Mouse (Mus musculus) MEL (cell line): ENCODE data around the gene Wdr86. TPM values are rescaled to one million over a fixed set of nuclear protein-coding genes. Genes with fewer than 3 reads are reported as not detected.
A peak's percentile ranks its signal among the peaks of the same experiment; 100 is the strongest.
"Not testable (repeated sequence)": the region's sequence is repeated elsewhere in the genome, so short reads cannot be mapped to it uniquely, and the experiment has no call there.

ENCODE experiments used
- DNase-seq: peaks from one replicate; pipeline ENCODE4 v3.0.0; 2011; ENCODE audit warnings: low read depth, low spot score
- H3K27ac ChIP-seq: 2 replicates; pipeline ENCODE4 v1.5.1; 2012; ENCODE audit warnings: low read depth, mild to moderate bottlenecking, control low read depth, low read length, moderate library complexity; ENCODE audit not compliant: control insufficient read depth
- H3K27me3 ChIP-seq, 2 experiments: fragments of 150-350 bp in 1 of 2; sonication (generic) in 1 of 2; 2 replicates each; pipeline ENCODE4 v1.6.1; 2012; ENCODE audit warnings: low read length in 2 of 2, mild to moderate bottlenecking in 2 of 2, improper control_type of control experiment in 1 of 2, moderate library complexity in 1 of 2; ENCODE audit not compliant: insufficient read depth in 2 of 2, control insufficient read depth in 1 of 2
- H3K36me3 ChIP-seq, 2 experiments: 2 replicates each; pipeline ENCODE4 v1.6.1; 2012 to 2014; ENCODE audit warnings: low read length in 2 of 2, improper control_type of control experiment in 1 of 2, inconsistent platforms in 1 of 2, mild to moderate bottlenecking in 1 of 2; ENCODE audit not compliant: insufficient read depth in 2 of 2, control insufficient read depth in 1 of 2
- H3K4me1 ChIP-seq, 2 experiments: fragments of 150-350 bp in 1 of 2; sonication (generic) in 1 of 2; 2 replicates each; pipeline ENCODE4 v1.6.1; 2012; ENCODE audit warnings: low read length in 2 of 2, improper control_type of control experiment in 1 of 2, mild to moderate bottlenecking in 1 of 2; ENCODE audit not compliant: insufficient read depth in 2 of 2, control insufficient read depth in 1 of 2
- H3K4me3 ChIP-seq, 2 experiments: fragments of 150-350 bp in 1 of 2; sonication (generic) in 1 of 2; 2 replicates each; pipeline ENCODE4 v1.5.1; 2012; ENCODE audit warnings: low read depth in 2 of 2, low read length in 2 of 2, mild to moderate bottlenecking in 2 of 2, moderate library complexity in 2 of 2, control low read depth in 1 of 2, improper control_type of control experiment in 1 of 2; ENCODE audit not compliant: control insufficient read depth in 1 of 2, insufficient read depth in 1 of 2
- H3K79me2 ChIP-seq: 2 replicates; pipeline ENCODE4 v1.6.1; 2012; ENCODE audit warnings: mild to moderate bottlenecking, low read length, moderate library complexity; ENCODE audit not compliant: control insufficient read depth, poor library complexity, insufficient read depth
- H3K9ac ChIP-seq: 2 replicates; pipeline ENCODE4 v1.6.1; 2012; ENCODE audit warnings: low read depth, mild to moderate bottlenecking, control low read depth, low read length, moderate library complexity; ENCODE audit not compliant: control insufficient read depth, poor library complexity, severe bottlenecking
- H3K9me3 ChIP-seq: fragments of 150-350 bp; sonication (generic); replicated peaks from 2 replicates; pipeline ENCODE4 v1.6.1; 2012; ENCODE audit warnings: mild to moderate bottlenecking, low read length, improper control_type of control experiment, moderate library complexity; ENCODE audit not compliant: insufficient read depth
- CHD2 ChIP-seq: IDR thresholded peaks from 2 replicates; pipeline ENCODE4 v1.6.1; 2011; ENCODE audit warnings: low read length, improper control_type of control experiment
- CTCF ChIP-seq, 3 experiments: IDR thresholded peaks in 2 of 3; conservative IDR thresholded peaks in 1 of 3; 2 replicates each; pipeline ENCODE4 v1.5.1; 2011 to 2012; ENCODE audit warnings: low read length in 3 of 3, low read depth in 2 of 3, mild to moderate bottlenecking in 2 of 3, improper control_type of control experiment in 1 of 3, inconsistent platforms in 1 of 3, mixed read lengths in 1 of 3, moderate library complexity in 1 of 3; ENCODE audit not compliant: control insufficient read depth in 1 of 3, insufficient read depth in 1 of 3, poor library complexity in 1 of 3, severe bottlenecking in 1 of 3
- E2F4 ChIP-seq: IDR thresholded peaks from 2 replicates; pipeline ENCODE4 v1.6.1; 2011; ENCODE audit warnings: low read depth, low read length, improper control_type of control experiment, borderline replicate concordance
- ETS1 ChIP-seq: IDR thresholded peaks from 2 replicates; pipeline ENCODE4 v1.6.1; 2012; ENCODE audit warnings: low read depth, mild to moderate bottlenecking, inconsistent platforms, low read length, improper control_type of control experiment, moderate library complexity
- GATA1 ChIP-seq: IDR thresholded peaks from 2 replicates; pipeline ENCODE4 v1.6.1; 2011; ENCODE audit warnings: low read depth, low read length, improper control_type of control experiment
- JUND ChIP-seq: IDR thresholded peaks from 2 replicates; pipeline ENCODE4 v1.6.1; 2011; ENCODE audit warnings: low read depth, mild to moderate bottlenecking, improper control_type of control experiment, low read length
- KAT2A ChIP-seq: conservative IDR thresholded peaks from 2 replicates; pipeline ENCODE4 v1.6.1; 2012; ENCODE audit warnings: low read depth, low read length, improper control_type of control experiment, inconsistent platforms
- MAFK ChIP-seq: IDR thresholded peaks from 2 replicates; pipeline ENCODE4 v1.6.1; 2011; ENCODE audit warnings: low read depth, mild to moderate bottlenecking, low read length, improper control_type of control experiment, borderline replicate concordance
- MEF2A ChIP-seq: IDR thresholded peaks from 2 replicates; pipeline ENCODE4 v1.6.1; 2014; ENCODE audit warnings: low read depth, mild to moderate bottlenecking, inconsistent platforms, low read length, improper control_type of control experiment; ENCODE audit not compliant: poor library complexity, insufficient replicate concordance, severe bottlenecking; ENCODE audit errors: extremely low read depth
- MYC ChIP-seq: IDR thresholded peaks from 2 replicates; pipeline ENCODE4 v1.6.1; 2011; ENCODE audit warnings: low read depth, mild to moderate bottlenecking, low read length, improper control_type of control experiment, moderate library complexity
- NELFE ChIP-seq: IDR thresholded peaks from 2 replicates; pipeline ENCODE4 v1.6.1; 2011; ENCODE audit warnings: low read depth, low read length, improper control_type of control experiment
- NRF1 ChIP-seq: IDR thresholded peaks from 2 replicates; pipeline ENCODE4 v1.6.1; 2014; ENCODE audit warnings: low read depth, mild to moderate bottlenecking, inconsistent platforms, low read length, improper control_type of control experiment, moderate library complexity; ENCODE audit not compliant: poor library complexity, insufficient read depth, severe bottlenecking
- POLR2A ChIP-seq, 2 experiments: IDR thresholded peaks; 2 replicates each; pipeline ENCODE4 v1.6.1; 2011 to 2012; ENCODE audit warnings: low read length in 2 of 2, mild to moderate bottlenecking in 2 of 2, control low read depth in 1 of 2, improper control_type of control experiment in 1 of 2, low read depth in 1 of 2, moderate library complexity in 1 of 2; ENCODE audit not compliant: control insufficient read depth in 1 of 2, insufficient read depth in 1 of 2, poor library complexity in 1 of 2
- POLR2AphosphoS2 ChIP-seq: IDR thresholded peaks from 2 replicates; pipeline ENCODE4 v1.6.1; 2011; ENCODE audit warnings: low read length, improper control_type of control experiment
- POLR2AphosphoS5 ChIP-seq: IDR thresholded peaks from 2 replicates; pipeline ENCODE4 v1.6.1; 2012; ENCODE audit warnings: low read depth, borderline replicate concordance, mild to moderate bottlenecking, inconsistent platforms, low read length, moderate library complexity, mixed read lengths
- RCOR1 ChIP-seq: IDR thresholded peaks from 2 replicates; pipeline ENCODE4 v1.6.1; 2012; ENCODE audit warnings: low read depth, mild to moderate bottlenecking, inconsistent platforms, low read length, improper control_type of control experiment
- SMC3 ChIP-seq: IDR thresholded peaks from 2 replicates; pipeline ENCODE4 v1.6.1; 2011; ENCODE audit warnings: low read depth, low read length, improper control_type of control experiment
- TBP ChIP-seq: IDR thresholded peaks from 2 replicates; pipeline ENCODE4 v1.8.0; 2011; ENCODE audit warnings: low read depth, low read length, improper control_type of control experiment
- ZC3H11A ChIP-seq: IDR thresholded peaks from 2 replicates; pipeline ENCODE4 v1.6.1; 2012; ENCODE audit warnings: low read depth, mild to moderate bottlenecking, inconsistent platforms, low read length, improper control_type of control experiment
- ZNF384 ChIP-seq: IDR thresholded peaks from 2 replicates; pipeline ENCODE4 v1.6.1; 2012; ENCODE audit warnings: low read depth, mild to moderate bottlenecking, inconsistent platforms, low read length, improper control_type of control experiment
- polyA plus RNA-seq, 2 experiments: library from polyadenylated mRNA; stranded (reverse) in 1 of 2; unstranded in 1 of 2; fragments of >175 nt in 1 of 2; fragments of >200 nt in 1 of 2; gene quantifications; 2 replicates each; pipeline versions ENCODE4 v1.2.1 to v1.2.4; 2012; ENCODE audit warnings: low replicate concordance in 2 of 2, low read depth in 1 of 2; ENCODE audit not compliant: insufficient read length in 2 of 2, insufficient read depth in 1 of 2, missing spikeins in 1 of 2
- total RNA-seq: library from RNA; depleted of rRNA; stranded (reverse); fragments of 300-350 nt; gene quantifications from 2 replicates; pipeline ENCODE4 v1.2.3, GENCODE M21; 2012

Gene Wdr86
- total and polyA plus RNA-seq, 3 experiments = not detected

- Histone ChIP-seq H3K4me3 (no peak overlapping the region), H3K4me1 (no peaks in the 10 kb centered on the region; a peak in 1 of 4 replicates)
- TF ChIP-seq GATA1 = 0 out of 2 replicates have a peak, but pooled peaks have one; percentile 33
- TF ChIP-seq CTCF (IDR thresholded peaks at IDR 0.05 in 2 of 3, conservative IDR thresholded peaks at IDR 0.05 in 1 of 3; ENCODE audit: control insufficient read depth in 1 of 3, insufficient read depth in 1 of 3, low read depth in 2 of 3, low read length in 3 of 3, poor library complexity in 1 of 3, severe bottlenecking in 1 of 3) = peak; percentile 26 to 42 (median 39)
- TF ChIP-seq ETS1 = no peak
- peak; percentile 11; the same call in 1 of the 2 replicates for TF ChIP-seq SMC3
- TF ChIP-seq, all 39 proteins: peak for 3
- Histone ChIP-seq H3K9ac (no peak overlapping the region), H3K9me3 (no peaks in the 10 kb centered on the region), H3K27ac (no peak overlapping the region), H3K27me3 (no peaks in the 10 kb centered on the region; a peak in 1 of 4 replicates), H3K36me3 (no peaks in the 10 kb centered on the region), H3K79me2 (no peaks in the 10 kb centered on the region)
- DNase-seq = peak; percentile 24
Observed at GRCm38 (mm10) chr5:24776681-24777080, 46.2 kb upstream of the Wdr86 start.

GRCm38 (mm10) chr5:24774549-24774948 is 44.0 kb upstream of the Wdr86 start:
- H3K27me3 ChIP-seq, H3K79me2 ChIP-seq, H3K4me3 ChIP-seq, H3K36me3 ChIP-seq, H3K9me3 ChIP-seq, H3K9ac ChIP-seq, H3K4me1 ChIP-seq, DNase-seq, H3K27ac ChIP-seq: not testable (repeated sequence)

DNA sequence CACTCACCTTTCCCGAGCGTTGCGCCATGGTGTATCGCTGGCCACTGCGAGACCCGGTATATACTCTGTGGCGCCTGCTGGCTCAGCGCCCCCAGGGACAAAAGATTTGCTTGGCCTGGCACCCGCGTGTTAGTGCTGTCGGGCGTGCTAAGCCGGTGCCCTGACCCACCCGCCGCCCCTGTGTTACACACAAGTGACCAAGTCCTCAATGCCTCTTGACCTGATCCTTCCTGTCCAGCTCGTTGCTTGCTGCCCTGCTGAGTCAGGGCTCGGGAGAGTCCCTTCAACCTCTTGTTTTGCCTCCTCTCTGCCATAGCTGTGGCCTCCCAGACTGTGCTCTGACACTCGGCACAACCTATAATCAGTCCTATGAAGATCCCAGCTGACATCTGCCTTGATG is 27.3 kb upstream of the Wdr86 start, which contains the start of gene Crygn:
Gene Crygn, minus strand, starts transcription at position 193 of the 400 bp plus-strand sequence.
- DNase-seq = no peak
- no peak within 1 kb of the TSS for H3K9ac ChIP-seq
- TF ChIP-seq MYC = no peak
- TF ChIP-seq NELFE = no peak
- TF ChIP-seq RCOR1 = no peak
- no peak for TF ChIP-seq NRF1

GRCm38 (mm10) chr5:24756931-24757330 is 26.4 kb upstream of the Wdr86 start:
- DNase-seq = no peak
- H3K27ac ChIP-seq = no peak overlapping the region
- peaks cover 2 to 4% of the 10 kb centered on the region in 2 experiments; a peak in 3 of 4 replicates for H3K27me3 ChIP-seq
- H3K36me3 ChIP-seq = 0 out of 4 replicates have a peak, but pooled peaks cover 0 to 2% of the 10 kb centered on the region in 2 experiments
- no peak overlapping the region for H3K9ac ChIP-seq
- H3K4me1 ChIP-seq = peaks cover 4 to 5% of the 10 kb centered on the region in 2 experiments
- no peaks in the 10 kb centered on the region for H3K9me3 ChIP-seq
- no peak overlapping the region for H3K4me3 ChIP-seq
- no peaks in the 10 kb centered on the region; the same call in 1 of the 2 replicates for H3K79me2 ChIP-seq
- TF ChIP-seq RCOR1 (no peak), TBP (no peak), CHD2 (no peak), NRF1 (no peak), MAFK (no peak), MEF2A (no peak), E2F4 (no peak), JUND (no peak), POLR2AphosphoS2 (no peak), ETS1 (no peak), ZC3H11A (no peak), POLR2A (IDR thresholded peaks at IDR 0.05; ENCODE audit: control insufficient read depth in 1 of 2, insufficient read depth in 1 of 2, low read depth in 1 of 2, low read length in 2 of 2, poor library complexity in 1 of 2) (no peak), POLR2AphosphoS5 (no peak), KAT2A (no peak), ZNF384 (no peak)

More for the DNA sequence above, 27.3 kb upstream of the Wdr86 start, which contains the start of gene Crygn:
- Histone ChIP-seq H3K27ac (no peak within 1 kb of the TSS), H3K4me3 (no peak within 1 kb of the TSS), H3K79me2 (no peaks in the 10 kb centered on the region; the same call in 1 of the 2 replicates), H3K4me1 (no peaks in the 10 kb centered on the region), H3K9me3 (no peaks in the 10 kb centered on the region), H3K36me3 (no peaks in the 10 kb centered on the region), H3K27me3 (peaks cover 2 to 4% of the 10 kb centered on the region in 2 experiments; a peak in 3 of 4 replicates)
